Mouse (Mus musculus): ENCODE measurements around the gene Arid5b.

The Arid5b gene

DNA sequence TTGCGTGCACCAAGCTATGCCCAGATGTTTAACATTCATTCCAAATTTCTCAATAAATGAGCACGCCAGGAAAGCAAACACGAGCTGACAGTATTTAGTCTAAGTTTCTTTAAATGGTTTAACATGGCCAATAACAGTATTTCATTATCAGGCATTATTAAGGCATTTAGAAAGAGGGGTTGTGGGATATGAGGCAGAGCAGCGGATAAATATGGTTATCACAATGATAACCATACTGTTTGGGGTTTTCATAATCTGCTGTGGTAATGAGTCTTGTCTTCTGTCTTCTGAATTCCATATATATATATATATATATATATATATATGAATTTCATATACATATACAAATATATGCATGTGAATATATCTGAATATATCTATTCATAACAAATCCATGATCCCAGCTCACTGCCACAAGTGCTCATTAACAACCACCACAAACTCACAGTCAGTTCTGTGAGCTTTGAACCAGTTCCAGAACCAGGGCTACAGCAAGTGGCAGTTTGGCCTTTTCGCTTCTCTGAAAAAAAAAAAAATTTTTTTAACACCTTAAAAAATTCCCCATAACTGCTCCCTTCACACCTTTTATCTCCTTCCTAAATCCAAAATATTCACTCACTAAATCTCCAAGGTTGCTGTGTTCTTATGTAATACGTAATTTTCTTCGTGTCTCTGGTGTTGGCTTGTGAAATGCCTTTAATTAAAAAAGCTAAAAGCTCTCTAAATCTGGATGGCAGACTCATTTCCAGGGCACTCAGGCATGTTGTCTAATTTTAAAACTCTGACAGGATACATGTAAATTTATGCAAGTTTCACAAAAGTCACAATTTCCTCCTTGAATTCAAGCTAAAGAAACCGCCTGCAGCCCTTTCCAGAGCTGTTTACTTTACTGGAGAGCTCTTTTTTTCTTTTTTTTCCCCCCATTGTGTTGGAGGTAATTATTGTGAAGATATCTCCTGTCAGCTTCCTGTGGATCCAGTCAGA, 113.5 kb downstream of the Arid5b start:
- no peak for DNase-seq (ENCODE audit: inconsistent ontology term)

DNA sequence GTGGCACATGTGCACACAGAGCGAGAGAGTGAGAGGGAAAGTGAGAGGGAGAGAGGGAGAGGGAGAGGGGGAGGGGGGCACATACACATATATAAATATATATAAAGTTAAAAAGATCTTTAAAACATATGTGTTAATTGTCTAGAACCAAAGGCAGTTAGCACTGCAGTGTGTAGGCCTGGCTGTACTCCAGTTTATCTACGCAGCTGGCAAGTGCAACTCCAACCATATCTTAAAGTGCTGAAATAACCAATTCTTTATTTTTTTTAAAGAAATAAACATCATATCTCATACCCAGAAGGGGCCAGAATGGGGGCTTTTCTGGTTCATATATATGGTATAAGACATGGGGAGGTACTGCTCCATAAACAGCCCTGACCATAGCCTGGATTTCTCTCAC, 114.4 kb downstream of the Arid5b start:
- DNase-seq (ENCODE audit: inconsistent ontology term), result no peak

DNA sequence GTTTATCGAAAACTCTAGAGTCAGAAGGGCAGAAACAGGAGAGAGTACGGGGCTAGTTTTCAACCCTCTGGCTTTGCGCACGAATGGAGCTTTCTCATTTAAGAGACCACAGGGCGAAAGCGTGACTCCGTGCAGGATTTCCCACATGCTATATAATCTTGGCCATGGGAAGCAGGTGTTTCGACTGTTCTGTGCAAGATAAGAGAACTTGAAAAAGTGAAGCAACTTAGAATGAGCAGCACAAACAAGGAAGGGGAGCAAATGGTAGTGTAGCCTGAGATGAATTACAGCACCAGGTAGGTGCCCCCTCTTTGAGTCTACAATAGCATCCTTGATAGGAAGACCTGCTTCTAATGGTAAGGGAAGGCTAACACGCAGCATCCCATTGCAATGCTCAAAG, 118.8 kb downstream of the Arid5b start:
- DNase-seq (ENCODE audit: inconsistent ontology term), result no peak

DNA sequence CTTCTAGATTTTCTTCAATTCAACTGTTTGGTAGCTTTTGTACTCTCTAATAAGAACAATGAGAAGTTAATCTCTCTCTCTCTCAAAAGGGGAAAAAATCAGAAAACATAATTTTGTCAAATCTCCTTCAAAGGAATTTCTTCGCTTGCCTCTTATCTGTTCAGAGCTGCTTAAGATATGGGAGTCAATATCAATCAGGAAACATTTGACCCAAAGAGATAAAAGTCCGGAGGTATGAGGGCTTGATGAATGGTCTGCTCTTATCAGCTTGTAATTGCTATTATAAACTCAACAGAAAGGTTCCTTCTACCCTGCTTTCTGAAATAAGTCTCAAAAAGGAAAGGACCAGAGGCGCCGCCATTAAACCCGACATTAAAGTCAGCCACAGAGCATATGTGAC, 120.0 kb downstream of the Arid5b start:
- no peak for DNase-seq (ENCODE audit: inconsistent ontology term)

DNA sequence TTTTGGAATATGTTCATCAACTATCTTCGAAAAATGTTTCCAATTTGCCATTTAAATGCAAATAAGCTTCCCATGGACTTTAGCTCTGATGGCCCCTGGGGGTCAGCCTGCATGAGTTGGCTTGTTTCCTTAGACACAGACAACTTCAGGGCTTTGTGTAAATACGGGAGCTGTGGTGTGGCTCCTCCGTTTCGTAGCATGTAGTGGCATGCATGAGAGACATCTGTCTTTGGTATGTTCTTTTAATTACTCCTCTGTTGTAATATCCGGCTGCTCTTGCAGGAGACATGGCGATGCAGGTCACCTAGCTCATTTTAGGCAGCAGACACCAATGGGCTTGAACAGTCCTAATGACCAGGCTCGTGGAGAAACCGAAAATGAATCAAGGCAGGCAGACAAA, 121.0 kb downstream of the Arid5b start:
- no peak for DNase-seq (ENCODE audit: inconsistent ontology term)

DNA sequence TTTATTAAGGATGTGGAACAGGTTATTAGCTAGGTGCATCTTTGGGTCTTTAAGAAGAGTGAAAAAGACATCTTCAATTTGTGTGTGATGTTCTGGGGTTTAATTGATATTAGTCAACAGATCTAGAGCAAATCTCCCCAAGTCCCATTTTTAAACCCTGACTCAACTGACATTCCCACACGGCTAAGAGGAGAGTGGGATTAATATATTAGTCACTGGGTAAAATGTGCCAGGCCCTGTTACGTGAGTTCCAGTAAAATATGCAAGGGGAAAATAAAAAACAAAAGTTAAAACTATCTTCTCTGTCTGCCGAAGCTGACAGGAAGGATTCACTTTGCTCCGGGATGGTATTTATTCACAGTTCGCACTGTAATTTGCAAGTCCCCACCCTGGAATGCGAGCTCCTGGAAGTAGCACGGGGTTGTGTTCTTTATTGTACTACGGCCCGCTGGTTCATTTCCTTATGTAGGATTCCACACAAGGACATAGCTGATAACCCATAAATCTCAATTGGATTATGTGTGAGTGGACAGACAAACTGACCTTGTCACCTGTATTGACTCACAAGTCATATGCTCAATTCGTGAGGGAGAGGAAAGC, 121.8 kb downstream of the Arid5b start:
- peak; percentile 88 for DNase-seq (ENCODE audit: inconsistent ontology term)

DNA sequence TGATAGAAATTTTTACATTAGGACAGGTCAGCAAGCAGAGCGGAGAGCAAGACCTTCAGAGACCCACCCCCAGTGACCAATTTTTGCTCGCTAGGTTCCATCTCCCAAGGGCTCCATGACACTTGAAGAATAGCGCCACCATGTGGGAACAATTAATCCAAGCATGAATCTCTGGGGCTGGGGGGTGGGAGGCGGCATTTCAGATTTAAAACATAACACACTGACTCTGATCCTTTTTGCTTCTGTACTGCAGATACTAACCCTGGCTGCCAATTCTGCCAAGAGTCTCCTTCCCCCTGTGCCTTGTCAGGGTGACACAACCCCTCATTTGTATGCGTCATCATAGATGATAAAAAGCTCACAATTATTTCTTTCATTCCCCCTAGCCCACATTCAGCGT, 122.4 kb downstream of the Arid5b start:
- peak; percentile 70 for DNase-seq (ENCODE audit: inconsistent ontology term)

DNA sequence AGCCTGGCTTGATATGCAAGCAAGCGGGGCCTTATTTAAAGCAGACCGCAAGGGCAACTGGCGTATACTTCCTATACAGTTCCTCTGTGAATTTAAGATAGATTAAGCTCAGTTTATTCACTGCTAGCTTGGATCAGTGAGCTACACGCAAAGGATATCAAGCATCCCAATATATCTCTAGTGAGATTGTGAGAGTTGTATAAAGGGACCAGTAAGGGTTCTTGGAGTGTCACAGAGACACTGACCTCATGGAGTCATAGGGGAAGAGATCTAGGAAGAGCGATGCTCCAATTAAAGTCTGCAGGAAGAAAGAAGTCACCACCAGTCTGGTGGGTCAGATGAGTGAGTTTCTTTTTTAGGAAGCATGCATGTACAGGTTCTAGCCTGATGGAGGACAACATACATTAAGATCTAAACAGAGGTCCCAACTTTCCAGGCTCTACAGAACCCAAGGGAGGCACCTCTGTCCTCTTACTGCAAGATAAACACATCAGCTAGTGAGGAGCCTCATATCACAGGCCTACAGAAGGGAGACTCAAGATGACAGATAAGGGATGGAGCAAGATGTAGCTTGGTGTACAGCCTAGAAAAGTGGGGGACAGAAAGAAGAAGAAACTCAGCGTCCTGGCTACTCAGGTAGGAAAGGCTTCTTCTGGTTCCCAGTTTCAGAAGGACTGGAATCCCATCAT, 123.0 kb downstream of the Arid5b start:
- DNase-seq (ENCODE audit: inconsistent ontology term), result no peak

DNA sequence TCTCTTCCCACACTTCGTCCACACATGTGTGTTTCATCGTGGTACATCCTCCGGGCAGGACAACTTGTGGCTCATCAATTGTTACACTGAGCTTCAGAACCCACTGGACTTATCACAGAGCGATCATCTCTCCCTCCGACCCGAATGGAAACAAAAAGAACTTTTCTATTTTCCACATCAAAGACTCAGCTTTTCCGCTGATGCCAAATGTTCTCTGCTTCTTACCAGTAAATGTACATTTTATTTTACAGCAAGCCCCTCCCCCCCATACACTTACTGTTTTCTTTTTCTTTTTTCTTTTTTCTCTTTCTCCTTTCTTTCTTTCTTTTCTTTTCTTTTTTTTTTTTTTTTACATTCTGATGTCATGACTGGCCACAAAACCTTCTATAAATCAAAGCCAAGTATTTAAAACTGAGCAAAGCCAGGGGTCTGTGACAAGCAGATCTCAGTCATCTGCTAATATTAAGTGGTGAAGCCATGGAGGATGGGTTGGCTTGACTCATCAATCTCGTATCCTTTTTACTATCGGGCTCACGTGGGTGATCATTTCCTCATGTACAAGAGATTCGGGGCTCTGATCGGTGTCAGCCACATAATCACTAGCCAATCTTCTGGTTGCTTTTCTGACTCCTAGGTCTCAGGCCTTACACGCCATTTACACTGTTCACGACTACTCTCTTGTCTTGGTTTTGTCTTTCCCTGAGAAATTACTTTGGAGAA, 124.3 kb downstream of the Arid5b start:
- DNase-seq (ENCODE audit: inconsistent ontology term), result no peak

DNA sequence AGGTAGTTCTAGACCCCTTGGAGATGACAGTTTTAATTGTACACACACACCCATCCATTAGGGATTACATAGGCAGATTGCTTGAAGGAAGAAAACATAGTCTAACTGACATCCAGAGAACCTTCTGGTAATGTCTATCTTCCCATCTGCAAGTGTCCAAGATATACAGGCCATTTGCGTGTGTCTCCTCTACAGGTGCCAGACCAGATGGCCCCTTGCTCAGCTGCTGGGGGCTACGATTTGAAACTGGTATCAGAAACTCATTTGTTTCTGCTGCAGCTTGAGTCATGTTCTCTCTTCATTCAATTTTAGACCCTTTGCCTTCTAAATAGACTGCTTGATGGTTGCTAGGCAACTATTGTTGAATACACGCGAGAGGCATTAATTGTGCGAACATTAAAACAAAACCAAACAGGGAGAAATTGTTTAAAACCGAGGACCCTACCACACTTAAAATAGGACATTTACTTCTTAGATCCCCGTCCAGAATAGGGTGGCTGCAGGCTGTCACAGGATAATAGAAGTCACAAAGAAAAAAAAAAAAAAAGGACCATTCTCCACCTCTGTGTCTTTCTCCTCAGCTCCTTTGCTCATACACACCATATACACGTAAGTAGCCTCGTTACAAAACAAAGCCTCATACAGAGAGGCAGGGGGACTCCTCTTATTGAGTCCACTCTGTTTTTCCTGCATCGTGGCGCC, 125.0 kb downstream of the Arid5b start:
- DNase-seq (ENCODE audit: inconsistent ontology term), result no peak

DNA sequence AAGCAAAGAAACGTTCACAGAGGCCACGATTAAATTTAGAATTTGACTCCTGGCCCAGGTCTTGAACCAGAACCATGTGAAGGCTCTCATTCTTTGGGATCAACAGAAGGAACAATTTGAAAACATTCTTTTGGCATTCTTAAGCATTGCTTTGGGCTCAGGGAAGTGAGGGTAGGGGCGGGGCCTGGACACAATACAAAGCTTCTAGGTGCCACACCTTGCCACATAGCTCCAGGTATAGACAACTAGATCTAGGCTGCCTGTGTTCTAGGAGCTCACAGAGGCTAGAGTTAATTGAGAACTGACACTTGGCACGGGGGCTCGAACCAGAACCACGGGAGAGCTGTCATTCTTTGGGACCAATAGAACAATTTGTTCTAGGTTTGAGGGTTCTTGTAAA, 130.0 kb downstream of the Arid5b start:
- no peak for DNase-seq (ENCODE audit: inconsistent ontology term)

DNA sequence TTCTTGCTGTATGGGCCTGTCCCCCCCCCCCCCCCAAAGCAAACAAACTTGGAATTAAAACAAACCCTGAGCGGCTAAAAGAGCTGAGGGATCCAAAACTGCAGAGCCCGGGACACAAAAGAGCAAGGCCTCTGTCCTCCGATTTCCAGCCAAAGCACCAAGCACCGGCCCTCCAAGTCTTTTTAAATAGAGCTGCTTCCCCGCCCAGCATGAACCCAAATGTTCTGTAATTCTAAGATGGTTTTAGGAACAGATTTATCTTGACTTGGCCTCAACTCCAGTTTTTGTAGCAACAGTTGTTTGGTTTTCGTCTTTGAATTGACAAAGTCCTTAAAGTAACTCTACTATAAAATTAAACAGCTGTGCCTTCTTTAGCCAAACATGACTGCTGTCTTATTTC, 130.8 kb downstream of the Arid5b start:
- DNase-seq (ENCODE audit: inconsistent ontology term), result no peak

DNA sequence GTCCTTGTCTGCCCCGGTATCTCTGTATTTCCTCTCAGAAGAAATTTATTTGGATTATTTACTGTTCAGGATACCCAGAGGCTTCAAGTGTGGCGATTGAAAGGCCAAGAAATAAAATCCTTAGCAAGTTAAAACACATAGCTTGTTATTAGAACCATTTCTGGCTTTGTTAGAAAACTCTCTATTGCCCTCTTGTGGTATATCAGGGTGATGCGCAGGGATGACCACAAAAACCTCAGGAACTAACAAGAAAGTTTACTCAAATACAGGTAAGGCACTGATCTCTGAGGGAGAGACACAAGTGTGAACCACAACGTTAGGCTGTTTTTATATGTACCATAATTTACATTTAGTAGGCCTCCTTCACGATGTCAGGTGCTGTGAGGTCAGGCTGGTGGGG, 131.7 kb downstream of the Arid5b start:
- DNase-seq (ENCODE audit: inconsistent ontology term), result peak; percentile 75

DNA sequence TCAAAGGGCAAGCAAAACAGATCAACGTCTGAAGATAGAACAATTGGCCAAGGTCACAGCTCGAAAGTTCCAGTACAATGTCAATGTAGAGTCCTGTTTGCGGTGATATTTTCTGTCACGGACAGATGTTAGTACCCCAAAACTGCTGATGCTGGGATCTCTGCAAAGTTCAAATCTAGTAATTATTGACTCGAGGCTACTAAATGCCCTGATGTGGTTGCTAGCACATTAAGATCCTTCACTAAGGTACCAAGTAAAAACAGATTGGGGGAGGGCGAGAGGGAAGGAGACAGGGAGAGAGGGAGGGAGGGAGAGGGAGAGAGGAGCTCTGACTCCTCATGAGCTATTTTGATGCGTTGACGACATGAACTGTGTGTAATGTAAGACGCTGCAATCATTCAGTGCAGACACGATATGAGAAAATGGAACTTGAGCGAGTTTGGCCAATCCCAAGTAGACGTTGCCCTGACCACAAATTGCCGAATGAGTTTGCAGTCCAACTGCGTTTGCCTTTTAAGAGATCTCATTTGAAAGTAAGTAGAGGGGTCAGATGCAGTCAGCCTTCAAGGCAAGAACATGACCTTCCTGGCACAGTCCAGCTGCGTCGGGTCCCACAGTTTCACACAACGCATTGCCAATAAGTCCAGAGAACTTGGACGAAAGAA, 133.1 kb downstream of the Arid5b start:
- DNase-seq (ENCODE audit: inconsistent ontology term), result no peak

DNA sequence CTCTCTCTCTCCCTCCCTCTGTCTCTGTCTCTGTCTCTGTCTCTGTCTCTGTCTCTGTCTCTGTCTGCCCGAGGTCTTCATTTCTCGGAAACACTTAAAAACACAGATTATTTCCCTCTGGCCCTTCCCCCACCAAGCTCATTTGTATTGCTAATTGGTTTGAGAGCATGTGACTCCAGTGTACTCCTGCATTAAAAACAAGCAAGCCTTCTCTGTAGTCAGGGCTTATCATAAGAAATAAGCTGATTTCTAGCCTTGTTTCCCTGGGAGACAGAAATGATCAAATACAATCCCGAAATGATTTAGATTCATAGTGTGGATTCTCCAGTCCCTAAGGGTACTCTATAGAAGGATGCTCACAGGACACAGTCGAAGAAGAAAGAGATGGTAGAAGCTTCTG, 136.0 kb downstream of the Arid5b start:
- DNase-seq (ENCODE audit: inconsistent ontology term), result no peak

DNA sequence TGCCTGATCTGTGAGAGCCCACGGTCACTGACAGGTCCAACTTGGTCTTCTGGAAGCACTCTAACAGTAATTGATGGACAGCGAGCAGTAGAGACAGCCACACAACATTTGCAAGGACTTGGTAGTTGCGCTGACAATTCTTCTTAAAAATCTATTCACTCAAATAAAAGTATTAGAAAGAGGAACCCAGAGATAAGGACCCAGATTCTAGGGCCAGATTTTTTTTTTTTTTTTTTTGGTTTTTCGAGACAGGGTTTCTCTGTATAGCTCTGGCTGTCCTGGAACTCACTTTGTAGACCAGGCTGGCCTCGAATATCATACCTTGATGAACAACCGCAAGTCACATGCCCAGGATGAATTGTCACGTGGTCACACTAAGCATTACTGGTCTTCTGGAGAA, 137.0 kb downstream of the Arid5b start:
- no peak for DNase-seq (ENCODE audit: inconsistent ontology term)

DNA sequence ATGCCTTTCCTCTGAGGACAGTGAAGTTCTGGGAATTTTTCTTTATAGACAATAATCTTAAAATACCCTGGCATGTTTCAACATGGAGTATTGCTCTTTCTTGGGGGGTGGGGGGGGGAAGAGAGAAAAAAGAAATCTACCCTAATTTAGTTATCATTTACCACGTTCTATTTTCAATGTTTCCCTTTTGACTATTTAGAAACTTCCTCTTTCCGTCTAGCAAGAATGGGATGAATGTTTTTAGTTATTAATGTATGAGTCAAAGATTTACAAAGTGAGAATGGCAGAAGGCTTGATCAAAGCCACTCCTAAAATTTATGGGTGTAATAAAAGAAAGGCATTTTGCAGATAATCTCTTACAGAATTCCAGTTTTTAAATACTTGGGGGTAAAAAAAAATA, 137.7 kb downstream of the Arid5b start:
- DNase-seq (ENCODE audit: inconsistent ontology term), result no peak

DNA sequence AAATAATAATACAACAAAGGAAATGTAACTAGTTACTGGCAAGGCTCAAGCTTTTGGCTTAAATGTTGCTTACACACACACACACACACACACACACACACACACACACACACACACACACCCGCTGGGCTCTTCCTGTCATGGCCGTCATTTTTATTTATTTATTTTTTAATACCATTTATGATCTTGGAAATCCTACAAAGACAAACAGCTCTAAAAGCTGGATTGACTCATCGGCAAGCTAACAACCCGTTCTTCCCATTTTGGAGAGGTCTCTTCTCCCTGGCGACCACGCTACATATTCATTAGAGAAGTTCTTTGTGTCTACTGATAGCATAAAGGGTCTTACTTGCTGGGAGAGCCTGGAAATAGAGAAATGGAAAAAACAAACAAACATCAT, 138.2 kb downstream of the Arid5b start:
- DNase-seq (ENCODE audit: inconsistent ontology term), result no peak

DNA sequence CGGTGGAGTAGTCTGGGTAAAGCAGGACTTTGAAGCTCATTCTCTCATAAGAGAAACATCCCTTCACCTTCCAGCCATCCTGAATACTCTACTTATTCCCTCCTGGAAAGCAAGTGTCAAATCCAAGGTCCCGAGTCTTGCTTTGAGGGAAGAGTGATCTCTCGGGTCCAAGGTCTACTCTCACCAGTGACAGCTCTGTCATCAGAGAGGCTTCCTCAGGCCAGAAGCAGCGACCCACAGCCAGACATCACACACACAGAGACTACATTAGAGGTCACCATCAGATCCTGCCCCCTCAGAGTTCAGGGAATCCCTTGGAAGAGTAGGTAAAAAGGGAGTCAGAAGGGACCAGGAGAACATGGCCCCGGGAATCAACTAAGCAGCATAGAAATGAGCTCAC, 140.4 kb downstream of the Arid5b start:
- DNase-seq (ENCODE audit: inconsistent ontology term), result no peak

DNA sequence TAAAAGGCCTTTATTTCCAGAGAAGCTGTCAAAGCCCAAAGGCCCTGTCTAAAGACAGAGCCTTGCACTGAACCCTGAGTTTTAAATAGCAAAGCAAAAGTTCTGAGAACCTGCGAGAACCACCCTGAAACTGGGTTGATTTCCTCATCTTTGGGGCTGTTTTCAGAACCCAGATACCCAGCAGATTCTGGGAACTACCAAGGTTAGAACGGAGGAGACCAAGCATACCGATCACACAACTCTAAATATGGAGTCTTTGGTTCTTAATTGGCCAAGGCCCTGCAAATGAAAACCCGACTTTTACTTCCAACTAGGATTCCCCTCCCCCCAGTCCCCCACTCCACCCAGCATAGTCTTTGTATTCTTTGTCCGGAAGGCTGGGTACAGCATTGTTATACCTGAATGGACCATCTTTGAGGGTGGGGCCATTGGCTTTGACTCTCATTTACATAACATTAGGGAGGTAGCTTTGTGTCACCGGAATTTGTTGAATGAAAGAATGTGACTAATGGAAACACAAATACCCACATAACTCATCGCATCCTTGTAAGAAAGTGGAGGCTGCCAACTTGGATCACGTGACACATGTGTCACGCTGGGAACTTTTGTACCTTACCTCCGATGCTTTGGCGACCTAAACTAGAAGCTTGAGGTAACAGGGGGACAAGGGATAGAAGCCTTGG, 141.2 kb downstream of the Arid5b start:
- DNase-seq (ENCODE audit: inconsistent ontology term), result no peak
